ENCODE assay signal across 13 mouse cellular contexts in genomic region chr7:27193731-27194130, GRCm38 (mm10). TPM values are rescaled to one million over a fixed set of nuclear protein-coding genes. Genes with fewer than 3 reads are reported as not detected.
DNase-seq lines count a peak whose midpoint lies in the region; ATAC-seq and TF ChIP-seq lines count a peak whose summit lies in the region.
"Had no signal": no experiment of that assay in that cellular context is flagged by ENCODE, and none has a peak within 500 bp of the region (broad histone marks: within the 10 kb centered on the region; RNA-seq: fewer than 3 reads in every experiment).

No protein-coding gene starts in this region.

- TF ChIP-seq POLR2A in testis, adult 2 months (IDR thresholded peaks at IDR 0.05; ENCODE audit: control insufficient read depth, low read depth, low read length): no peak

- 91% methylated on average over 4 of the region's 4 CpGs for whole genome bisulfite sequencing in hindbrain, embryonic 12.5 days
- 90% methylated on average over 4 of the region's 4 CpGs for WGBS in hindbrain, embryonic 16.5 days
- 83% methylated on average over 4 of the region's 4 CpGs for WGBS in limb, embryonic 13.5 days
- 70% methylated on average over 4 of the region's 4 CpGs for WGBS in stomach, embryonic 16.5 days

- H3K36me3 ChIP-seq in hindbrain, embryonic 12.5 days: peaks cover 53% of the 10 kb centered on the region
- peaks cover 43% of the 10 kb centered on the region for H3K36me3 ChIP-seq in hindbrain, embryonic 16.5 days (ENCODE audit: control insufficient read depth, insufficient read depth, low read length)
- peaks cover 9% of the 10 kb centered on the region for H3K36me3 ChIP-seq in testis, adult 2 months (ENCODE audit: control insufficient read depth, insufficient read depth, low read length)
- peaks cover 60% of the 10 kb centered on the region for H3K36me3 ChIP-seq in limb, embryonic 13.5 days
- peaks cover 40% of the 10 kb centered on the region for H3K36me3 ChIP-seq in stomach, embryonic 16.5 days (ENCODE audit: control insufficient read depth, insufficient read depth, low read length)

- H3K4me1 ChIP-seq in hindbrain, embryonic 12.5 days: peaks cover 21% of the 10 kb centered on the region
- H3K4me1 ChIP-seq in hindbrain, embryonic 16.5 days (ENCODE audit: control insufficient read depth, insufficient read depth, low read depth, low read length): peaks cover 20% of the 10 kb centered on the region
- H3K4me1 ChIP-seq in testis, adult 2 months (ENCODE audit: control insufficient read depth, insufficient read depth, low read length): peaks cover 11% of the 10 kb centered on the region
- peaks cover 18% of the 10 kb centered on the region for H3K4me1 ChIP-seq in limb, embryonic 13.5 days
- H3K4me1 ChIP-seq in stomach, embryonic 16.5 days (ENCODE audit: control insufficient read depth, insufficient read depth, low read length): peaks cover 8% of the 10 kb centered on the region

- H3K4me2 ChIP-seq in hindbrain, embryonic 12.5 days (replicated peaks): peak overlapping the region; percentile 25
- H3K4me2 ChIP-seq in hindbrain, embryonic 16.5 days (ENCODE audit: low read length): no peak overlapping the region
- peak overlapping the region; percentile 82 for H3K4me2 ChIP-seq in limb, embryonic 13.5 days (replicated peaks)
- no peak overlapping the region for H3K4me2 ChIP-seq in stomach, embryonic 16.5 days (ENCODE audit: low read depth, low read length)

- H3K27me3 ChIP-seq in hindbrain, embryonic 12.5 days: no peaks in the 10 kb centered on the region
- H3K27me3 ChIP-seq in hindbrain, embryonic 16.5 days (replicated peaks; ENCODE audit: control insufficient read depth, insufficient read depth, low read length): no peaks in the 10 kb centered on the region
- H3K27me3 ChIP-seq in testis, adult 2 months (ENCODE audit: control insufficient read depth, insufficient read depth, low read length): no peaks in the 10 kb centered on the region
- H3K27me3 ChIP-seq in limb, embryonic 13.5 days: no peaks in the 10 kb centered on the region
- H3K27me3 ChIP-seq in stomach, embryonic 16.5 days (ENCODE audit: control insufficient read depth, insufficient read depth, low read length): no peaks in the 10 kb centered on the region

- H3K9ac ChIP-seq in hindbrain, embryonic 12.5 days: peak overlapping the region; percentile 18; the same call in 1 of the 2 replicates
- H3K9ac ChIP-seq in hindbrain, embryonic 16.5 days (ENCODE audit: low read depth, low read length): no peak overlapping the region
- peak overlapping the region; percentile 31; the same call in 1 of the 2 replicates for H3K9ac ChIP-seq in limb, embryonic 13.5 days
- H3K9ac ChIP-seq in stomach, embryonic 16.5 days (ENCODE audit: low read length): peak overlapping the region; percentile 27; the same call in 1 of the 2 replicates

- no peak for TF ChIP-seq CTCF in testis, adult 2 months (IDR thresholded peaks at IDR 0.05; ENCODE audit: control insufficient read depth, insufficient read depth, insufficient replicate concordance, low read depth, low read length)

- no peak for DNase-seq in testis, postnatal 10 days (ENCODE audit: low spot score)
- DNase-seq in thymus, postnatal 14 days: no peak
- DNase-seq: kidney, adult 2 months; right cerebral cortex, adult 18-20 months had no signal

- no peak overlapping the region for H3K4me3 ChIP-seq in hindbrain, embryonic 12.5 days
- H3K4me3 ChIP-seq in hindbrain, embryonic 16.5 days (ENCODE audit: low read length): no peak overlapping the region
- peak overlapping the region; percentile 35 for H3K4me3 ChIP-seq in testis, adult 2 months (ENCODE audit: control insufficient read depth, low read depth, low read length)
- no peak overlapping the region for H3K4me3 ChIP-seq in limb, embryonic 13.5 days
- H3K4me3 ChIP-seq in stomach, embryonic 16.5 days (replicated peaks; ENCODE audit: low read length): no peak overlapping the region

- no peak overlapping the region for H3K27ac ChIP-seq in hindbrain, embryonic 12.5 days
- H3K27ac ChIP-seq in hindbrain, embryonic 16.5 days (ENCODE audit: low read depth, low read length): no peak overlapping the region
- H3K27ac ChIP-seq in testis, adult 2 months (ENCODE audit: control insufficient read depth, insufficient read depth, low read depth, low read length): no peak overlapping the region; the same call in 1 of the 2 replicates
- no peak overlapping the region for H3K27ac ChIP-seq in limb, embryonic 13.5 days
- no peak overlapping the region for H3K27ac ChIP-seq in stomach, embryonic 16.5 days (ENCODE audit: low read length)
- H3K27ac ChIP-seq: heart, embryonic 10.5 days had no signal

- H3K9me3 ChIP-seq in hindbrain, embryonic 12.5 days (replicated peaks): no peaks in the 10 kb centered on the region
- no peaks in the 10 kb centered on the region for H3K9me3 ChIP-seq in hindbrain, embryonic 16.5 days (ENCODE audit: control insufficient read depth, low read length)
- H3K9me3 ChIP-seq in limb, embryonic 13.5 days: no peaks in the 10 kb centered on the region
- no peaks in the 10 kb centered on the region for H3K9me3 ChIP-seq in stomach, embryonic 16.5 days (replicated peaks; ENCODE audit: control insufficient read depth, low read length)
- H3K9me3 ChIP-seq: heart, embryonic 10.5 days had no signal

- no peak for ATAC-seq in hindbrain, embryonic 12.5 days (ENCODE audit: low FRiP score)
- ATAC-seq in hindbrain, embryonic 16.5 days: no peak
- ATAC-seq in limb, embryonic 13.5 days (ENCODE audit: low FRiP score, low read depth): no peak
- no peak for ATAC-seq in stomach, embryonic 16.5 days (ENCODE audit: insufficient read depth, low FRiP score)
- no peak for ATAC-seq in frontal cortex, adult (ENCODE audit: low TSS enrichment)

RNA-seq across cellular contexts. Expression of gene BC024978, which starts 1.9 kb away (rescaled TPM):
- 3.2 and 3.9 TPM in 2 replicates for polyA plus RNA-seq in hindbrain, embryonic 12.5 days (2016; fragmentation: Nextera tagmentation; extraction: Ambion mirVana)
- polyA plus RNA-seq in hindbrain, embryonic 16.5 days (2015; fragmentation: Nextera tagmentation; extraction: Ambion mirVana): 2.7 and 3.7 TPM in 2 replicates
- polyA plus RNA-seq in testis, adult 2 months (2012; rRNA removed): 44.3 TPM in 2 replicates
- polyA plus RNA-seq in limb, embryonic 13.5 days (2015; fragmentation: Nextera tagmentation; extraction: Ambion mirVana): 3.6 TPM in 2 replicates
- 3.2 TPM in 2 replicates for polyA plus RNA-seq in stomach, embryonic 16.5 days (2015; fragmentation: Nextera tagmentation; extraction: Ambion mirVana)

RNA-seq across cellular contexts. Expression of gene Snrpa, which starts 2.3 kb away (rescaled TPM):
- polyA plus RNA-seq in hindbrain, embryonic 12.5 days (2016; fragmentation: Nextera tagmentation; extraction: Ambion mirVana): 233 and 254 TPM in 2 replicates
- polyA plus RNA-seq in hindbrain, embryonic 16.5 days (2015; fragmentation: Nextera tagmentation; extraction: Ambion mirVana): 177 and 194 TPM in 2 replicates
- polyA plus RNA-seq in testis, adult 2 months (2012; rRNA removed): 128 and 134 TPM in 2 replicates
- polyA plus RNA-seq in limb, embryonic 13.5 days (2015; fragmentation: Nextera tagmentation; extraction: Ambion mirVana): 285 TPM in 2 replicates
- 184 and 213 TPM in 2 replicates for polyA plus RNA-seq in stomach, embryonic 16.5 days (2015; fragmentation: Nextera tagmentation; extraction: Ambion mirVana)

RNA-seq across cellular contexts. Expression of gene Mia, which starts 12.8 kb away (rescaled TPM):
- 20.0 and 25.6 TPM in 2 replicates for polyA plus RNA-seq in hindbrain, embryonic 12.5 days (2016; fragmentation: Nextera tagmentation; extraction: Ambion mirVana)
- 30.3 and 40.5 TPM in 2 replicates for polyA plus RNA-seq in hindbrain, embryonic 16.5 days (2015; fragmentation: Nextera tagmentation; extraction: Ambion mirVana)
- 6.9 and 7.8 TPM in 2 replicates for polyA plus RNA-seq in testis, adult 2 months (2012; rRNA removed)
- 126 and 145 TPM in 2 replicates for polyA plus RNA-seq in limb, embryonic 13.5 days (2015; fragmentation: Nextera tagmentation; extraction: Ambion mirVana)
- 8.0 and 9.3 TPM in 2 replicates for polyA plus RNA-seq in stomach, embryonic 16.5 days (2015; fragmentation: Nextera tagmentation; extraction: Ambion mirVana)

RNA-seq across cellular contexts. Expression of gene Gm21983, which starts 12.8 kb away (rescaled TPM):
- polyA plus RNA-seq in hindbrain, embryonic 12.5 days (2016; fragmentation: Nextera tagmentation; extraction: Ambion mirVana): 0.85 and 1.9 TPM in 2 replicates
- polyA plus RNA-seq in hindbrain, embryonic 16.5 days (2015; fragmentation: Nextera tagmentation; extraction: Ambion mirVana): not detected in 2 replicates
- polyA plus RNA-seq in testis, adult 2 months (2012; rRNA removed): not detected in 2 replicates
- polyA plus RNA-seq in limb, embryonic 13.5 days (2015; fragmentation: Nextera tagmentation; extraction: Ambion mirVana): 2.6 and 4.5 TPM in 2 replicates
- polyA plus RNA-seq in stomach, embryonic 16.5 days (2015; fragmentation: Nextera tagmentation; extraction: Ambion mirVana): not detected in 2 replicates
- polyA plus RNA-seq: heart, embryonic 10.5 days; kidney, adult 2 months; liver, embryonic 16.5 days; stomach, embryonic 14.5 days had no signal

RNA-seq across cellular contexts. Expression of gene Rab4b, which starts 15.0 kb away (rescaled TPM):
- polyA plus RNA-seq in hindbrain, embryonic 12.5 days (2016; fragmentation: Nextera tagmentation; extraction: Ambion mirVana): 86.6 and 101 TPM in 2 replicates
- polyA plus RNA-seq in hindbrain, embryonic 16.5 days (2015; fragmentation: Nextera tagmentation; extraction: Ambion mirVana): 112 and 118 TPM in 2 replicates
- polyA plus RNA-seq in testis, adult 2 months (2012; rRNA removed): 64.5 and 65.1 TPM in 2 replicates
- 69.4 and 71.7 TPM in 2 replicates for polyA plus RNA-seq in limb, embryonic 13.5 days (2015; fragmentation: Nextera tagmentation; extraction: Ambion mirVana)
- polyA plus RNA-seq in stomach, embryonic 16.5 days (2015; fragmentation: Nextera tagmentation; extraction: Ambion mirVana): 68.9 and 72.7 TPM in 2 replicates

Comparison
In these comparisons a context has a peak if more than half of its experiments do, and no peak if none do; other contexts are left out.
1. H3K4me2 ChIP-seq: peak in hindbrain, embryonic 12.5 days (single experiment) and limb, embryonic 13.5 days (single experiment); none in hindbrain, embryonic 16.5 days (single experiment) and stomach, embryonic 16.5 days (single experiment).